ENCODE assay signal across 8 mouse cellular contexts in genomic region chr19:57116871-57117501, GRCm38 (mm10).
DNase-seq lines count a peak whose midpoint lies in the region; ATAC-seq lines count a peak whose summit lies in the region.

No protein-coding gene starts in this region.

- ATAC-seq in hematopoietic stem cell, adult 5-6 weeks (replicated peaks in 1 of 2; ENCODE audit: insufficient read depth in 1 of 2, low FRiP score in 2 of 2, low TSS enrichment in 1 of 2, low read depth in 1 of 2, poor library complexity in 2 of 2, severe bottlenecking in 2 of 2): peak; percentile 51 to 55
- ATAC-seq in midbrain, embryonic 12.5 days (ENCODE audit: low FRiP score, low read depth): no peak

- intact Hi-C loops in left cerebral cortex, postnatal 25 days (cut with DNase I): no loop called here

- no peaks in the 10 kb centered on the region for H3K9me3 ChIP-seq in limb, embryonic 10.5 days (replicated peaks)
- no peaks in the 10 kb centered on the region for H3K9me3 ChIP-seq in midbrain, embryonic 12.5 days

- 5% methylated on average over 7 of the region's 7 CpGs for WGBS in limb, embryonic 10.5 days
- WGBS in midbrain, embryonic 12.5 days: 2% methylated on average over 7 of the region's 7 CpGs

- DNase-seq in ES-CJ7 (ENCODE audit: low read depth, low spot score): peak; percentile 17
- DNase-seq in T-cell, adult 2 months (ENCODE audit: low spot score): peak; percentile 32
- no peak for DNase-seq in limb, embryonic 10.5 days (ENCODE audit: low spot score)
- no peak for DNase-seq in layer of hippocampus, postnatal 10 days (ENCODE audit: low spot score in 2 of 2)
- DNase-seq in left cerebral cortex, postnatal 25 days (ENCODE audit: low spot score in 2 of 2): no peak
- no peak for DNase-seq in right cerebral cortex, postnatal 4 days

- no peaks in the 10 kb centered on the region for H3K27me3 ChIP-seq in limb, embryonic 10.5 days (ENCODE audit: low read depth, poor library complexity, severe bottlenecking)
- peaks cover 7% of the 10 kb centered on the region; the same call in 1 of the 2 replicates for H3K27me3 ChIP-seq in midbrain, embryonic 12.5 days

- H3K9ac ChIP-seq in midbrain, embryonic 12.5 days (replicated peaks): 0 out of 2 replicates have a peak overlapping the region, but pooled peaks have one; percentile 28

- H3K36me3 ChIP-seq in limb, embryonic 10.5 days: no peaks in the 10 kb centered on the region
- no peaks in the 10 kb centered on the region for H3K36me3 ChIP-seq in midbrain, embryonic 12.5 days

- H3K27ac ChIP-seq in limb, embryonic 10.5 days: peak overlapping the region; percentile 44; the same call in 1 of the 2 replicates
- peak overlapping the region; percentile 42; the same call in 1 of the 2 replicates for H3K27ac ChIP-seq in midbrain, embryonic 12.5 days (replicated peaks)

- peak overlapping the region; percentile 14; the same call in 1 of the 2 replicates for H3K4me3 ChIP-seq in limb, embryonic 10.5 days
- H3K4me3 ChIP-seq in midbrain, embryonic 12.5 days: peak overlapping the region; percentile 9; the same call in 1 of the 2 replicates

- H3K4me2 ChIP-seq in midbrain, embryonic 12.5 days (replicated peaks): peak overlapping the region; percentile 50

- peaks cover 54% of the 10 kb centered on the region for H3K4me1 ChIP-seq in limb, embryonic 10.5 days
- H3K4me1 ChIP-seq in midbrain, embryonic 12.5 days: peaks cover 31% of the 10 kb centered on the region

Comparison
In these comparisons a context has a peak if more than half of its experiments do, and no peak if none do; other contexts are left out.
1. DNase-seq: peak in ES-CJ7 (single experiment) and T-cell, adult 2 months (single experiment); none in limb, embryonic 10.5 days (single experiment), layer of hippocampus, postnatal 10 days (0 of 2), left cerebral cortex, postnatal 25 days (0 of 2) and right cerebral cortex, postnatal 4 days (single experiment).